Mouse (Mus musculus) ES-Bruce4 (cell line): ENCODE data around the gene Tex13b. TPM values are rescaled to one million over a fixed set of nuclear protein-coding genes. Genes with fewer than 3 reads are reported as not detected.

Experiments
- H3K27ac ChIP-seq: 2 replicates; pipeline ENCODE4 v1.5.1; 2012; ENCODE audit warnings: low read length, inconsistent platforms; ENCODE audit not compliant: insufficient read depth
- H3K27me3 ChIP-seq: 2 replicates; pipeline ENCODE4 v1.6.1; 2012; ENCODE audit warnings: mild to moderate bottlenecking, low read length, inconsistent platforms; ENCODE audit not compliant: control insufficient read depth, poor library complexity, insufficient read depth, severe bottlenecking
- H3K36me3 ChIP-seq: 2 replicates; pipeline ENCODE4 v1.6.1; 2012; ENCODE audit warnings: inconsistent platforms, mild to moderate bottlenecking, low read length, moderate library complexity; ENCODE audit not compliant: control insufficient read depth, poor library complexity, insufficient read depth, severe bottlenecking
- H3K4me1 ChIP-seq: one replicate; pipeline ENCODE4 v1.8.1; 2011; ENCODE audit warnings: low read length; ENCODE audit not compliant: control insufficient read depth, insufficient read depth
- H3K4me3 ChIP-seq: 2 replicates; pipeline ENCODE4 v1.5.1; 2011; ENCODE audit warnings: low read depth, mild to moderate bottlenecking, low read length
- H3K9ac ChIP-seq: 2 replicates; pipeline ENCODE4 v1.6.1; 2012; ENCODE audit warnings: low read depth, mild to moderate bottlenecking, inconsistent platforms; ENCODE audit not compliant: poor library complexity, severe bottlenecking
- H3K9me3 ChIP-seq: replicated peaks from 2 replicates; pipeline ENCODE4 v1.6.1; 2012; ENCODE audit warnings: mild to moderate bottlenecking, low read length, inconsistent platforms; ENCODE audit not compliant: control insufficient read depth, poor library complexity, insufficient read depth, severe bottlenecking
- CTCF ChIP-seq: IDR thresholded peaks from one replicate; pipeline ENCODE4 v1.8.1; 2011; ENCODE audit warnings: low read depth, low read length
- EP300 ChIP-seq: IDR thresholded peaks from 2 replicates; pipeline ENCODE4 v1.6.1; 2011; ENCODE audit warnings: low read depth, low read length; ENCODE audit not compliant: insufficient read depth
- POLR2A ChIP-seq: IDR thresholded peaks from one replicate; pipeline ENCODE4 v1.8.1; 2011; ENCODE audit warnings: low read length; ENCODE audit not compliant: insufficient read depth
- polyA plus RNA-seq: library from polyadenylated mRNA; stranded (reverse); fragments of >200 nt; gene quantifications from 2 replicates; pipeline ENCODE4 v1.2.4, GENCODE M21; 2011; ENCODE audit warnings: low read depth; ENCODE audit not compliant: missing spikeins, insufficient read depth, insufficient read length

Gene Tex13b
- polyA plus RNA-seq, 1 experiment: 0.28 TPM

DNA sequence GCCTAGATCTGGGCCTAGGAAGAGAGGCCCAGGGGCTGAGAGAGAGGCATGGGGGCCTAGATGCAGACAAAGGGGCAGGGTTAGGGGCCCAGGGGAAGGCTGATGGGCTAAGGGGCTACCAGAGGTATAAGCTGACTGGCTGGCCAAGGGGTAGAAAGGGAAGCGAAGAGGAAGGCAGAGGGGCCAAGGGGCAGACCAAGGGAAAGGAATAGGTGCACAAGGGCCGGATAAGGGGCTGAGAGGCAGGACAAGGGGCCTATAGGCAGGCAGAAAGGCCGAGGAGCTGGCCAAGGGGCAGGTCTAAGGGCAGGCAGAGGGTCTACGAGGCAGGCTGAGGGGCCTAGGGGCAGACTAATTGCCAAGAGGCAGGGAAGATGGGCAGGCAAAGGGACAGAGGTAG lies 26.7 kb upstream of the Tex13b start:
- H3K4me1 ChIP-seq: no peaks in the 10 kb centered on the region
- H3K27me3 ChIP-seq: no peaks in the 10 kb centered on the region
- no peak overlapping the region for H3K27ac ChIP-seq
- H3K9ac ChIP-seq: no peak overlapping the region
- TF ChIP-seq POLR2A (no peak), EP300 (no peak), CTCF (no peak)
- no peak overlapping the region for H3K4me3 ChIP-seq
- no peaks in the 10 kb centered on the region for H3K9me3 ChIP-seq
- H3K36me3 ChIP-seq: no peaks in the 10 kb centered on the region

DNA sequence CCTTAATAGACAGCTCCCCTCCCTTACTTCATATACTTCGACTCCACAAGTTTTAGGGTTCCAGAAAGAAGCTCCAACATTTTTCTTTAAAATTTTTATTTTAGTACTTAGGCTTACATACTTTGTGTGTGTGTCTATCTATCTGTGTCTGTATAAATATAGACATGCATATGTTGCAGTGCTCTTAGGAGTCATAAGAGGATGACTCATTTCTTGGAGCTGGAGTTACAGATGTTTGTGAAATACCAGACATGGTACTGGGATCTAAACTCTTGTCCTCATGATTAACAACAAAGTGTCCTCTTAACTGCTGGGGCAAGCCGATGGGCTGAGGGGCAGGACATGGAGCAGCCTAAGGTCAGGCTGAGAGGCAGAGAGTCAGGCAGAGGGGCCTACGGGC lies 24.8 kb upstream of the Tex13b start:
- Histone ChIP-seq H3K4me1 (no peaks in the 10 kb centered on the region), H3K9me3 (no peaks in the 10 kb centered on the region), H3K9ac (no peak overlapping the region), H3K27ac (no peak overlapping the region), H3K4me3 (no peak overlapping the region), H3K36me3 (no peaks in the 10 kb centered on the region), H3K27me3 (no peaks in the 10 kb centered on the region)
- TF ChIP-seq POLR2A (no peak), CTCF (no peak), EP300 (no peak)

GRCm38 (mm10) chrX:140831706-140832105 lies 18.5 kb upstream of the Tex13b start:
- Histone ChIP-seq H3K36me3 (no peaks in the 10 kb centered on the region), H3K4me1 (no peaks in the 10 kb centered on the region), H3K9me3 (no peaks in the 10 kb centered on the region), H3K27ac (no peak overlapping the region), H3K9ac (no peak overlapping the region), H3K27me3 (no peaks in the 10 kb centered on the region), H3K4me3 (no peak overlapping the region)
- TF ChIP-seq POLR2A: no peak
- no peak for TF ChIP-seq CTCF
- no peak for TF ChIP-seq EP300

DNA sequence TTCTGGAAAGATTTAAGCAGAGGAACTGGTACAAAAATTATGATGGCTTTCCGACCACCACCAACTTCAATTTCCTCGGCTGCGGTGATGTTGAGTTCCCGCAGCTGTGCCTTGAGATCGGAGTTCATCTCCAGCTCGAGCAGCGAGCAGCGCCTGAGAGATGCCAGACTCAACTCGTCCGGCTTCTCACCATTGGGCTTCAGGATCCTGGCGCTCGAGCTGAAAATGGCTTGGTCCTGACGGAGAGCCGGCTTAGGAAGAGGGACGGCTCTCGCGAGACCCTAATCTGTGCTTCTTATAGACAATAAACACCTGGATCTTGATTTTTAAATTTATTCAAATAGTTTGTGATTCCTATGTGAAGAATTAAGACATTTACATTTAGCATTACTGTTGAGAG lies 9.1 kb upstream of the Tex13b start:
- Histone ChIP-seq H3K36me3 (no peaks in the 10 kb centered on the region), H3K27me3 (no peaks in the 10 kb centered on the region), H3K9ac (no peak overlapping the region), H3K4me3 (no peak overlapping the region), H3K4me1 (no peaks in the 10 kb centered on the region), H3K9me3 (no peaks in the 10 kb centered on the region), H3K27ac (no peak overlapping the region)
- TF ChIP-seq POLR2A (no peak), EP300 (no peak)

GRCm38 (mm10) chrX:140805340-140805739 lies 7.9 kb downstream of the Tex13b start:
- Histone ChIP-seq H3K4me1 (no peaks in the 10 kb centered on the region), H3K4me3 (no peak overlapping the region), H3K27ac (no peak overlapping the region), H3K27me3 (no peaks in the 10 kb centered on the region), H3K36me3 (no peaks in the 10 kb centered on the region), H3K9ac (no peak overlapping the region), H3K9me3 (no peaks in the 10 kb centered on the region)
- no peak for TF ChIP-seq CTCF

GRCm38 (mm10) chrX:140769794-140770193 lies 43.4 kb downstream of the Tex13b start:
- no peaks in the 10 kb centered on the region for H3K9me3 ChIP-seq
- no peak overlapping the region for H3K4me3 ChIP-seq
- no peaks in the 10 kb centered on the region for H3K4me1 ChIP-seq
- no peaks in the 10 kb centered on the region for H3K27me3 ChIP-seq
- no peak for TF ChIP-seq POLR2A
- TF ChIP-seq CTCF: no peak
- TF ChIP-seq EP300: no peak
- no peaks in the 10 kb centered on the region for H3K36me3 ChIP-seq
- H3K27ac ChIP-seq: no peak overlapping the region
- H3K9ac ChIP-seq: no peak overlapping the region

Other genes with a start within 250 kb of the Tex13b start
- gene Tsc22d3, start 212.8 kb downstream of the Tex13b start, polyA plus RNA-seq: 7.4 and 7.6 TPM in 2 replicates
- gene Mid2, start 148.8 kb downstream of the Tex13b start, polyA plus RNA-seq: 2.0 and 2.8 TPM in 2 replicates
- not detected in 2 replicates for gene Vsig1, start 94.2 kb upstream of the Tex13b start, polyA plus RNA-seq
- 25.8 and 27.6 TPM in 2 replicates for gene Psmd10, start 143.3 kb upstream of the Tex13b start, polyA plus RNA-seq
- 4.3 and 4.6 TPM in 2 replicates for gene Atg4a, start 143.5 kb upstream of the Tex13b start, polyA plus RNA-seq